Mouse (Mus musculus) C2C12 (cell line): ENCODE results near the gene Prpf19.

Experiments
- CEBPB ChIP-seq: IDR thresholded peaks from one replicate; pipeline ENCODE4 v1.6.1; 2011; ENCODE audit warnings: low read depth, mild to moderate bottlenecking, control low read depth, moderate library complexity
- CTCF ChIP-seq: IDR thresholded peaks from one replicate; pipeline ENCODE4 v1.5.1; 2011; ENCODE audit not compliant: control insufficient read depth, insufficient read depth, insufficient read length
- FOSL1 ChIP-seq: IDR thresholded peaks from one replicate; pipeline ENCODE4 v1.8.0; 2011; ENCODE audit warnings: mild to moderate bottlenecking, low read length; ENCODE audit not compliant: poor library complexity, insufficient read depth, severe bottlenecking
- MAX ChIP-seq: IDR thresholded peaks from one replicate; pipeline ENCODE4 v1.6.1; 2011; ENCODE audit warnings: mild to moderate bottlenecking, control low read depth

DNA sequence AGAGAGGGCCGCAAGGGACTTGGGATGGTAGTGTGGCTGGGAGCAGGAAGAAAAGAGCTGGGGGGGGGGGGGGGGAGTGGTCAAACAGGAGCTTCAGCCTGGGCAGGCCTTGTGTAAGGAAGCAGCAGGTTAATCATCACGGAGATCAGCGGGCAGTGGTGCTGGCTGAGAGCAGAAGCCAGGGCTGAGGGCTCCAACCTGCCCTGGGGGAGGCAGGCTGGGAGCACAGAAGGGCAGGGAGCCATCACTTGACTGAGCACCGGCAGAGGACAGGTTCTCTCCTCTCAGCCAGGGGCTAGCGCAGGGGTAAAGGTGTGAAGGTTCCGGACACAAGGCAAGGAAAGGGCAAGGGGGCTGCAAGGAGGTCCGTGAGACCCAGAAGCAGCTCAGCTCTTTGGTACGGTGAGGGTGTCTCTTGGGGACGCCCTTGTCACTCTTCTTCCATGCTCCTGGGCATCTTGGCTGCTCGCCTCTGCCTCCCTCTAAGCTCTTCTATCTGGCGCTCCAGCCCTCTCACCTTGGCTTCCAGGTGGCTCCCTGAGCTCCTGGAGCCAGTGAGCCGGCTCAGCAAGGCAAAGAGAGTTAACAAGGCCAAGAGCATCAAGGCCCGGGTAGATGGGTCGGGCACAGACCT lies 23.6 kb upstream of the Prpf19 start:
- TF ChIP-seq CTCF = no peak
- no peak for TF ChIP-seq FOSL1
- TF ChIP-seq CEBPB = no peak
- no peak for TF ChIP-seq MAX
